Mouse (Mus musculus) testis, adult 2 months (tissue): ENCODE data around the gene Daam1.

ENCODE experiments used
- CTCF ChIP-seq: fragments of 200-500 bp; IDR thresholded peaks from 2 replicates; pipeline ENCODE4 v1.5.1; 2012; ENCODE audit warnings: low read depth, mild to moderate bottlenecking, inconsistent platforms, low read length, moderate library complexity; ENCODE audit not compliant: control insufficient read depth, insufficient read depth, insufficient replicate concordance
- POLR2A ChIP-seq: fragments of 200-500 bp; IDR thresholded peaks from 2 replicates; pipeline ENCODE4 v1.6.1; 2012; ENCODE audit warnings: low read depth, mild to moderate bottlenecking, inconsistent platforms, low read length, moderate library complexity; ENCODE audit not compliant: control insufficient read depth

- TF ChIP-seq POLR2A (no peak), CTCF (no peak)
These were observed 33.1 kb downstream of the Daam1 start for GRCm38 (mm10) chr12:71863846-71864543.
